Mouse (Mus musculus) liver (tissue): ENCODE measurements around the gene Chmp2a.

Source experiments
- DNase-seq: peaks from one replicate; pipeline ENCODE4 v3.0.0-alpha.2; 2020; ENCODE audit warnings: mixed read lengths

The Chmp2a gene

GRCm38 (mm10) chr7:13033451-13034147, 1.0 kb downstream of the Chmp2a start:
- no peak for DNase-seq

GRCm38 (mm10) chr7:13032541-13032940, 2.1 kb downstream of the Chmp2a start:
- DNase-seq = no peak

- DNase-seq = no peak
These were observed 2.6 kb downstream of the Chmp2a start for GRCm38 (mm10) chr7:13031983-13032382.

DNA sequence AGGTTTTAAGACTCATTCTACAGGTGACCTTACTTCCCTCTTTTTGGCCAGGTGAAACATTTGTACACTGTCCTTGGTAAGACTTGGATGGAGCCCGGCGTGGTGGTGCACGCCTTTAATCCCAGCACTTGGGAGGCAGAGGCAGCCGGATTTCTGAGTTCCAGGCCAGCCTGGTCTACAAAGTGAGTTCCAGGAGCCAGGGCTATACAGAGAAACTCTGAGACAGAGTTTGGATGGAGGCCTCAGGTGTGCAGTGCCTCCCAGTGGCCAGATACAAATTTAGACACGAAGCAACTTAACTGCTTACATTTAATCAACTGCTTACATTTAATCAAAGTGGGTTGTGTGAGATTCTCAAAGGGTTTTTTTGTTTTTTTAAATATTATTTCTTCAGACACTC, 3.5 kb downstream of the Chmp2a start:
- no peak for DNase-seq

DNA sequence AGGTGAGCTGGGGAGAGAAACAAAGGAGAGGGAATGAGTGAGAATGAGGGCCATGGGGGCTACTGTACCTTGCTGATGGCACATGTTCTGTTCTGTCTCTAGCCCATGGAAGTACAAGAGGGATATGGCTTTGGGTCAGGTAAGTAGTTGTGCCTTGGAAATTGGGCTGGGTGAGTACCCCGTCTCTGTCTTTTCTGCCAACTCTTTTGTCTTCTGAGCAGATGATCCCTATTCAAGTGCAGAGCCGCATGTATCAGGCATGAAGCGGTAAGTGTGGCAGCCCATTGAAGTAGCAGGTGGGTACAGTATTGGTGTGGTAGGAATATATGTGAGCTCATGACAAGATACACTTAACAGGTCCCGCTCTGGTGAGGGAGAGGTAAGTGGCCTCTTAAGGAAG, 5.6 kb downstream of the Chmp2a start:
- DNase-seq = no peak

DNA sequence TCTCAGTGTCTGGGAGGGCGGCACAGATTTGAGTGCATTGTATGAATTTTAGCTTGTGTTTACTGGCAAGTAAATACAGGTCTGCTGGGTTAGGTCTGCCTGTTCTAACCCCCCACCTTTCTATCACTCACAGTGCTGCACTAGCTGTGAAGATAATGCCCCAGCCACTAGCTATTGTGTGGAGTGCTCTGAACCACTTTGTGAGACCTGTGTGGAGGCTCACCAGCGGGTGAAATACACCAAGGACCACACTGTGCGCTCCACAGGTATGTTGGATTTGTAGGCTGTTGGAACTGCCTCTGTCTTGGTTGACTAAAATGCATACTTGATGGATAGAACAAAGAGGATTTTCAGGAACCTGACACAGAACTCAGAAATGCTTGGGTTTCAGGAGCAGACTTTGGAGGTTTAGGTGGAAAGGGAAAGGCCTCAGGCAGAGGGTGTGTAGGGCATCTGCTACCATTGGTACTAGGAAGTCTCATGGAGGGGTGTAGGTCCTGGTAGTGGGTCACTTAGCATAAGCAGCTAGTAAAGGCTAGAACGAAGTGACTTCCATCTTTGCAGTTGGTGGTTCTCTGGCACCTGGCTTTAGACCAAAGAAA, 9.0 kb downstream of the Chmp2a start:
- no peak for DNase-seq

DNA sequence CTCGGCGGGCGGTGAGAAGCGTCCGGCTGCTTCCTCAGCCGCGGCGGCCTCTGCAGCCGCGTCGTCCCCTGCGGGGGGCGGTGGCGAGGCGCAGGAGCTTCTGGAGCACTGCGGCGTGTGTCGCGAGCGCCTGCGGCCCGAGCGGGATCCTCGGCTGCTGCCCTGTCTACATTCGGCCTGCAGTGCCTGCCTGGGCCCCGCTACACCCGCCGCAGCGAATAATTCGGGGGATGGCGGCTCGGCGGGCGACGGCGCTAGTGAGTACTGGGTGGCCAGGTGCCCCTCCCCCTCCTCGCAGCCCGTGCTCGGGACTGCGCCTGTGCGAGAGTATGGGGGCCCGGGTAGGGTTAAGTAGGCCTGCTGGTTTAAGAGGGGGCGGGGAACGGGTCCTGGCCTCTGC, 9.8 kb downstream of the Chmp2a start:
- peak; percentile 83 for DNase-seq

- DNase-seq = peak; percentile 96
These were observed 10.5 kb downstream of the Chmp2a start for GRCm38 (mm10) chr7:13023928-13024731.

DNA sequence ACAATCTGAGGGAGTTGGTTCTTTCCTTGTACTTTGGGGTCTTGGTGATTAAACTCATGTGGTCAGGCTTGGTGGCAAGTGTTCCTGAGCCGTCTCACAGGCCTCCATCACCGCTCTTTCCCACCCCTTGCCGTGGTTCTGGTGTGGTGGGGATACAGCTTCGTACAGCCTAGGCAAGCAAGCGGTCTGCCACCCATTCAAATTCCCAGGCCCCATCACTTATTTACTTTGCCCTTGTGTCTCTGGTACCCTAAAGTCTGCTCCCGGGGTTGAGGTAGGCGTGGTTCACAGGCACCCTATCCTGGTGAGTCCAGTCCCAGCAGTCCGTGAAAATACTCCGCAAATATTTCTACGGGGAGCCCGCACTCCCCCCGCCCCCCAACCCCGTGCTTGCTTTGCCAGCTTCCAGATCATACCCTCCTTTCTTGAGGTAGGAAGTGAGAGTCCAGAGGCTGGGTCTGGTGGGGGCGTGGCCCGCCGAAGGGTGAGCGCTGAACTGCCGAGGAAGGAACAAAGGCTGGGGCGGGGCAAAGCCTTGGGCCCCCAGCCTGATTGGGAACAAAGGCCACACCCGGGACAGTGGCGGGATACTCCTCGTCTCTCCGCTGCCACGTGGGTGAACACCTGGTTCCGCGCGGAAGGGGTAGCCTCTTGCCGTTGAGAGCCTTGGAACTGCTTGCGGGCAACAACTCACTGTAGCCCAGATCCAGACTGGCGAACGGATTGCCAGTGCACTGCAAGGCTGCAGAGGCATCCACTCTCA, 11.7 kb downstream of the Chmp2a start:
- DNase-seq = peak; percentile 85

DNA sequence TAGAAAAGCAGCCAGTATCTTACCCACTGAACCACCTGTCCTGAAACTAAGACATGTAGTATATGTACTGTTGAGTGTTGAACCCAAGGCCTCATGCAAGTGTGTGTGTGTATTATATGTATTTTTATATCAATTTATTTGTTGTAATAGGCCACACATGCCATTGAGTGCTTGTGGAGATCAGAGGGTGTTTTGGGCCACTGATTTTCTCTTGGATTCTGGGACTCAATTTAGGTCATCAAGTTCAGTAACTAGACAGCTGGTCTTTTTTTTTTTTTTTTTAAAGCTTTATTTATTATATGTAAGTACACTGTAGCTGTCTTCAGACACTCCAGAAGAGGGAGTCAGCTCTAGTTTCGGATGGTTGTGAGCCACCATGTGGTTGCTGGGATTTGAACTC, 19.4 kb downstream of the Chmp2a start:
- DNase-seq = no peak

DNA sequence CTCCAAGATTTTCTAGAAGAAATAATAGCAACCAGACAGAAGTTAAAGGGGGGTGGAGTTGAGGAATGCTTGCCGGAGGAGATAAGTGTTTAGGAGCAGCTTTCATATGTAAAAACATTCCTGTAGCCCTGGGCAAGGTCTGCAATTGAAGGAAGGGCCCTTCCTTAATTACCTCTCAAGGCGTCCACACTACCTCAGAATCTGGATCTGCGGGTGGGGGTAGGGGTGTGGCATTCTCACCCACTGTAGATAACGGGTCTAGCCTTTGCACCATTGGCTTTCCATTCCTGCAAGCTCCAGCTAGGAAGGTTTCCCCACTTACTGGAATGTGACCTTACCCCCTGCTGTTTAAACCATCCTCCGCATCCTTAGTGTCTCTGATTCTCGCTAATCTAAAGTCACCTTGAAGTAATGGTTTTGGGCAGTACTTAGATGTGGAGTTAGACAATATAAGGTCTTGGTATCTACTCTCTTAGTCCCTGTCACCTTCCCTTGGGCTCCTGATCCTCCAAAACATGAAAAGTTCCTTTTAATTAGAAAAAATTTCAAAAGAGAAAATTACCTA, 20.2 kb downstream of the Chmp2a start:
- no peak for DNase-seq

DNA sequence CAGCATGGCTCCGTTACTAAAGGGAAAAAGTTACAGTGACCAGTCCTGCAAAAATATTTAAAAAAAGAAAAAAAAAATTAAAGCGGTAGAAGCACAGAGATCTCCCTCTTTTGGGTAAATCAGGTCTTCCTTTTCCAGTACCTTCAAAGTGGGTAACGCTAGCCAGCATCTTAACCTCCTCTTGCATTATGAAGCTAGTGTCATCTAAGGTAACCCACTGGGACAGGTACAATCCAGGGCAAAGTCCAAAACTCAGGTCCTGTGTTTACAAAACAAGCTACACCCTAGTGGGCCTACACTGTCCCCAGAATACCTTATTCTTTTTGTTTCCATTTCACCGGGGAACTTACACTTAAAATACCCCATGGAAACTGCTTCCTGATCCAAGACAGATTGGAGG, 20.9 kb downstream of the Chmp2a start:
- no peak for DNase-seq

DNA sequence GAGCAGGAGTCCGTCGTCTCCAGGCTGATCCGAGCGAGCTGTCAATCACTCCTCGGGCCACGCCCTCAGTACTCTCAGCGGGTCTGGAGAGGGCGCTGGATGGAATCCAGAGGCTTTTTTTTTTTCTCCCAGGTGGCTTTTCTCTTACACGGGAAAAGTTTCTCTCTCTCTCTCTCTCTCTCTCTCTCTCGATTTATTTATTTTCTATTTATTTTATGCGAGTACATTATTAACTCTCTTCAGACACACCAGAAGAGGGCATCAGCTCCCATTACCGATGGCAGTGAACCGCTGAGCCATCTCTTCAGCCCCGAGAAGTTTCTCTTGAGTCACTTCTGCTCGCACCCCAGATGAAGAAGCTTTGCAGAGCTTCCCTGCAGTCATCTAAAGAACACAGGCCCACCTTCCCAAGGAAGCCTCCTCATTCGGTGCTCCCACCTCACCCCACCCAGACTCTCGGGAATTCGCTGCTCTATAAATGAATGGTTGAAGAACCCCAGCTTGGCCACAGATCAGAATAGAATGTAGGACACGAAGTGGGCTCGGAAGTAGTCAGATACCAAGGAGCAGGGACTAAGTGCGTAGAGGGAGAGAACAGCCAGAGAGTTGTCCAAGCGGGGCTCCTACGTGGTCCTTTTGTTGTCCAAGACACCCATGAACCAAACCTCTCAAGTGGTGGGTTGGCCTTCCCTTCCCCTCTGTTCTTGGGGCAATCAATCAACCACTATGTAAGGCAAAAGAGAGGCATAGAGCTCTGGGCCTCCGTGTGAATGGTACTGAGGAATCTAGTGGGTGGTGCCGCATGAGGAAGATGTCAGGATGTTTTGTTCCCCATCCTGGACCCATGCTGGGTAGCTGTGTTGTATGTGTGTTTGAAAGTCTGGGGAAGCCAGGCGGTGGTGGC, 24.4 kb downstream of the Chmp2a start, which contains the start of gene Zbtb45:
TSS of gene Zbtb45 (minus strand) at position 30 of the 904 bp plus-strand sequence.
- DNase-seq = no peak

- peak; percentile 92 for DNase-seq
These were observed 25.2 kb downstream of the Chmp2a start for GRCm38 (mm10) chr7:13009143-13010004.

DNA sequence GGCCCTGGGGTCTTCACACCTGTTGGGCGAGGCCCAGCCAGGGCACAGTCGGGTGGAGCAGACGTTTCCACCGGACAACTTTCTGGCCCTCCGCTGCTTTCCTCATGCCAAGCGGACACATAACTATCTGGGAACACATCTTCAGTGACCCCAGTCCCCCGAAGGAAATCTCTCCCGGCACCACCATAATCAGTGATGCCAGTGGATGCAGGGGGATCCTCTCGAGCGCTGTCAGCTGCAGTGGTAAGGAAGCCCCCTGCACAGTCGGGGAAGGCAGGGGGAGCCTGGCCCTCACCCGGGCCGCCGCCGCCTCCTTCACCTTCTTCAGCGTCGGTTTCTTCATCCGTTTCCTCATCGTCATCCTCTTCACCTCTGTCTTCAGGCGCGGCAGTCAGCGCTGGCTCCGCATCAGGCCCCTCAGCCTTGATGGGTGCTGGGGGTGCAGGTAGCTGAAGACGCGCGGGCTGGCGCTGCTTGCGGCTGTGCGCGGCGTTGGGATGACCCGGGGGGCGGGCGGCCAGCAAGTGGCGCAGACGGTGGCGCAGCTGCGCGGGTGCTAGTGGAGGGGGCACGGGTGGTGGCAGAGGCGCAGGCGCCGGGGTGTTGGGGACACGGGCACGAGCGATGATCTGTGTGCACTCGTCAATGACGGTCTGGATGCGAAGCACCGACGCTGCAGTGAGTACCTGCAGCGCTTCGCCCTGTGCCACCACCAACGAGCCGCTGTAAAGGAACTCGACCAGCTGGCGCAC, 27.1 kb downstream of the Chmp2a start:
- no peak for DNase-seq

DNA sequence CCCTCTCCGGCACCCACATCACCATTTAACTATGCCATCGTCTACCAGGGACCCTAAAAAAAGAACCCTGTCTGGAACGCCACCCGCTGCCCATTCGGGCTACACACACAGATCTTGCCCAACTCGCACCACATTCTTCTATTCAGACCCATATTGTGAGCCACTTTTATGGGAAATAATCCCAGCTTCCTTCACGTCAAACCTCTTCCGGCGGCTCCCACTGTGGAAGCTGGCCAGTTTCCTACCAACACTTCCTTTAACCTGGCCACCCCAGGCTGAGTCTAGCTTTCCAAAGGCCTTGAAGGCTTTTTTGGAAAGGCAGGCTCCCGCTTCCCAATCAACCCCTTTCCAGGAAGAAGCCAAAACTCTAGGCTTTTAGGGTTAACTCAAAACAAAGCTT, 28.1 kb downstream of the Chmp2a start:
- no peak for DNase-seq

DNA sequence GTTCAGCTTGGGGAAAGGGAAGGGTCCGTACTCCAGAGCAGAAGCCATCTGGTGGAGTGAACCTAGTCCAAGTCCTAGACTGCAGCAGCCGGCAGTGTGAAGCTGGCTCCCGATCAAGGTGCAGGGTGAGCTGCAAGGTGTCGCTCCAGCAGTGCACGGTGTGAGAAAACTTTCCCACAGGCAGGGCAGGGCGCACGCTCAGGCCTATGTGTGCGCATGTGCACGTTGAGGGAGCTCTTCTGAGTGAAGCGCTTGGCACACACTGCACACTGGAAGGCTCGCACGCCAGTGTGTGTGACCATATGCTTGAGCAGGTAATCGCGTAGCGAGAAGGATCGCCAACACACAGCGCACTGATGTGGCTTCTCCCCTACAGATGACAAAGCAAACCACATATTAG, 28.6 kb downstream of the Chmp2a start:
- no peak for DNase-seq

GRCm38 (mm10) chr7:13003380-13003779, 31.2 kb downstream of the Chmp2a start:
- DNase-seq = no peak

DNA sequence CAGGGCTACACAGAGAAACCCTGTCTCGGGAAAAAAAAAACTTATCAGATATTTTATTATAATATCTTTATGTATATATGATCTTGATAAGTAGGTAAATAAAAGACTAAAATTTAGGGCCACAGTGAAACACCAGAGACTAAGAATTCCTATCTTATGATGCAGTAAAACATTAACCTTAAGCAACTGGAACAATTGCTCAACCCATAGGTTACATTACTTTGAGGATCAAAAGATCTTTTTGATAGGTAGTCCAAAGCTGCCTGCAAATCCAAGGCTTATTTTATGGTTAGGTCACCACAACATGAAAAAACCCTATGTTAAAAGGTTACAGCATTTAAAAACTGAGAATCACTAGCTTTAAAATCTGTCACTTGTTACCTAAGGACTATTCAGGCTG, 33.0 kb downstream of the Chmp2a start:
- no peak for DNase-seq

- no peak for DNase-seq
These were observed 35.8 kb downstream of the Chmp2a start, which contains the start of gene Trim28 for GRCm38 (mm10) chr7:12998851-12999250. Gene Trim28, plus strand, starts transcription at chr7:12999114.
